Mouse (Mus musculus): Measurements from ENCODE around the gene Bcl11b.

Bcl11b gene

DNA sequence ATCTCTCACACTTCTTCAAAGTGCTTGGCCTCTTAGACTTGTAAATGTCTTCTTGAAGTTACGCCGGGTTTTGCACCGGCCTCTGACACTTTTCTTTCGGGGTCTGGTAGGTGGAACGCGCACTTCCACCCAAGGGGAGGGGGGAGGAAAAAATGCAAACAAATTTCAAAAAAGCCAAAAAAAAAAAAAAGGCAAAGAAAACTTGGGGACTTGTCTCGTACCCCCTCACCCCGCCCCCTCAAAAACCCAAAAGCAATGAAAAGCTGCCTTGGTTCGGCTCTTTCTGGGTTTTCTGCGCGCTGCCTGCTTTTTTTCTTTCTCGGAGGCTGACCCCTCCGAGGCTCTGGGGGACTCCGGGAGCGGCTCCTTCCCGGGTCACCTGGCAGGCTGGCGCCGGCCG lies at the start of gene Bcl11b:
Bcl11b (minus strand) TSS at position 120 of the 400 bp plus-strand sequence.
- no peak for DNase-seq (ENCODE audit: low spot score)

DNA sequence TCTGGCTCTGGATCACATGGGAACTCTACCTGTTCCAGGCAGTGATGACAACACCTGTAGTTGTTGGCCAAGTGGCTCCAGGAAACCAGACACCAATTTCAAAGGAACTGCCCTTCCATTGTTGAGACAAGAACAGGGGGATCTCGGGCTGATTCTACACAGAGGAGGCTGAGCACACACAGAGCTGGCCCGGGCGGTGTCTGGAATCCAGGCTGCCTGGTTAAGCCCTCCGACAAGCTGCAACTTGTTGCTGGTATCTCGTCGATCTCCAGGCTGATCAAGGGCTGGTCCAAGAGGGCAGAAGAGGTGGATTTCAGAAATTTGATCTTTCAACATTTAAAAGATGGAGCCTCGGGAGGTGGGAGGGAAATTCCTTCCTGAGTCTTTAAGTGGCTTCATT lies 47.6 kb upstream of the Bcl11b start:
- no peak for DNase-seq (ENCODE audit: low spot score)

DNA sequence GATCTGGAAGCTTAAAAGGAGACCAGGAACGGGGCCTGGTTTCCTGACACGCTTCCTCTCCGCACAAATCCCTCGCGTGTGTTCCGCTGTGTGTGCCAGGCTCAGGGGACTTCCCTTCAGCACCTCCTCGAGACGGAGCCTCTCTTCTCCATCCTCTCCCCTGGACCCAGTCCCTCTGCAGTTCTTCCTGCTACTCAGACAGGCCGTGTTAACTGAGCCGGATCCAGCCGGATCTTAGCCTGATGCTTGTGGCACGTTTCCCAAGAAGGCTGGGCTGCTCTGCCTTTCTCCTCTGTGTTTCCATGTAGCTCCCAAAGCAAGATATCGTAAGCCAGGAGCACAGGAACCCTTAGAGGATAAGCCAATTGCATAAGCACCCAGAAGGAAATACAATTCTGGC lies 46.2 kb upstream of the Bcl11b start:
- DNase-seq (ENCODE audit: low spot score), result no peak

DNA sequence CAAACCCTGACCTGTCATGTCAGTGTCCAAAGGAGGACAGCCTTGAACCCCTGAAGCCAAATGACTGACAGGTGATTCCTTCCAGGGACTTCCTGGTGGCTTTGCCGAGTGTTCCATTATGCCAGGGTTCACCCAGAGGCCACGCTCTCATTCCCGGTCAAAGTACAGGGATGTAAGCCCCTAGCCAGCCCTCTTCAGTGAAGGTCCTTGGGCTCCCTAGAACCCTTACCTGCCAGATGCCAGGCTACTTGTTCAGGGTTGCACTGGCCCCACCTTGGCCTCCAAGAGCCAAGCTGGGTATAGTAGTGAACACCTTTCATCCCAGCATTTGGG lies 38.8 kb upstream of the Bcl11b start:
- no peak for DNase-seq (ENCODE audit: low spot score)

DNA sequence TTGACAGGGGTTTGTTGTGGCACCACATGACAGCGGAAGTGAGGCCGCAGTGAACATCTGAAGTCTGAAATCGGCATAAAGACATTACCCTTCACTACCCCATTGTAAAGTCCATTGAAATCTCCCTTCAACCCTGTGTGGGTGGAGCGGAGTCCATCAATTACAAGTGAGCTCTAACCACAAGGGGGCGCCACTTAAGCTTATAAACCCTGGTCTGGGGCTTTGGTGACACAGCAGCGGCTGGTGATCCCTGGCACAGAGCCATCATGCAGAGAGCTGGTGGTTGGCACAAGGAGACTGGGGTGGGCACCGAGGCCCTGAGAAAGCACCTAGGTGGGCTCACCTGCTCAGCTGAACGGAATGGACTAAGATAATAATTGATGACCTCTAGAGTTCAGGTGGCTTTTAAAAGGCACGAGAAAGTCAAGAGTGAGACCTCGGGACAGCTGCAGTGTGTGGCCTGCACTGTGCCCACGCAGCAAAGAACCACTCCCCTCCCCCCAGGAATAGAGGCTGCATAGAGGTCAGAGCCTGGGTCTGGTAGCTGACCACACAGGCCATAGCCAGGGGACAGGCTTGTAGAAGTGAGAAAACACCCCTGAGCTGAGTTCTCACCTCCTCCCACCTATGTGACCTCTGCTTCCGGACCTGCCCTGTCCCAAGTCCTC lies 38.3 kb upstream of the Bcl11b start:
- peak; percentile 69 for DNase-seq (ENCODE audit: low spot score)

DNA sequence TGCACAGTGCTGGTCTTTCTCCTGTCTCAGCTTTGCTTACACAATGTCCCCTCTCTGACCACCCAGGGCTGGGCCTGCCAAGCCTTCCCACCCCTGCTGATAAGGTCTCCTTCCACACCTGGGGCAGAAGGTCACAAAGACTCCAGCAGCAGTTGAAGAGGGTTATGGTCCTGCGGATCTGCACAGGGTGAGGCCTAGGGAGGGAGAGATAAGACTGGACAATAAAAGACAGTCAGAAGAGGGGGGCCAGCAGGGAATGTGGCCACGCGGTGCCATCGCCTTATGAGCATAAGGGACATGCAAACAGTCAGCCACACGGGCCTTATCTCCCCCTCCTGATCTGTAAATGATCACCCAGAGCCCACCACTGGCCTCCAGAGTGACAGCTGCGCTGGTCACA lies 34.0 kb upstream of the Bcl11b start:
- no peak for DNase-seq (ENCODE audit: low spot score)

DNA sequence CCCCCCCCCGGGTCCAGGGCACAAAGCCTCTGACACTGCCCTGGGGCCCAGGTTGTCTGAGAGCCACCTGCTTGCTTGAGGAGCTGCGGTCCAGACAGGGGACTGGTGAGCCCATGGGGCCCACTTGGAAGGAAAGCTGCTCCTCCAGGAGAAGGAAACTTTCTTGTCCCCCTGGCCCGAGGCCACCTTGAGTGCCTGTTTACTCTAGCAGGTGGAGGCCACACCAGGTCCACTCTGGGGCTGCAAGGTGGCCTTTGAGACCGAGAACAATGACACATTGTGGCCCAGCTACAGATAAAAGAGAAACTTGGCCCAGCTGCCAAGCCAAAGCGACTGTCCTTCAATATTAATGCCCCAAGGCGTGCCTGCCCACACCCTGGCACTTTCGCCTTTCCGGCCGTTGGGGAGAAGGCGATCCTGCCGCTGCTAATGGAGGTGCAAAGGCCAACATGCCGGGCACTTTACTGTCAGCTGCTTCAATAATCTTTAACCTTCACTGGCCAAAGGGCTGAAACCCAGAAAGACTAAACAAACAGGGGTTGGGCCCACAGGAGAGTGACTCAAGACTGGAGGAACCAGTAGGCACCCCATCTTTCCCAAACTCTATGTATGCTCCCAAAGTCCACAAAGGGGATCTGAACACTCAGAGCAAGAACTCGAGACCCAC lies 32.1 kb upstream of the Bcl11b start:
- DNase-seq (ENCODE audit: low spot score), result no peak

DNA sequence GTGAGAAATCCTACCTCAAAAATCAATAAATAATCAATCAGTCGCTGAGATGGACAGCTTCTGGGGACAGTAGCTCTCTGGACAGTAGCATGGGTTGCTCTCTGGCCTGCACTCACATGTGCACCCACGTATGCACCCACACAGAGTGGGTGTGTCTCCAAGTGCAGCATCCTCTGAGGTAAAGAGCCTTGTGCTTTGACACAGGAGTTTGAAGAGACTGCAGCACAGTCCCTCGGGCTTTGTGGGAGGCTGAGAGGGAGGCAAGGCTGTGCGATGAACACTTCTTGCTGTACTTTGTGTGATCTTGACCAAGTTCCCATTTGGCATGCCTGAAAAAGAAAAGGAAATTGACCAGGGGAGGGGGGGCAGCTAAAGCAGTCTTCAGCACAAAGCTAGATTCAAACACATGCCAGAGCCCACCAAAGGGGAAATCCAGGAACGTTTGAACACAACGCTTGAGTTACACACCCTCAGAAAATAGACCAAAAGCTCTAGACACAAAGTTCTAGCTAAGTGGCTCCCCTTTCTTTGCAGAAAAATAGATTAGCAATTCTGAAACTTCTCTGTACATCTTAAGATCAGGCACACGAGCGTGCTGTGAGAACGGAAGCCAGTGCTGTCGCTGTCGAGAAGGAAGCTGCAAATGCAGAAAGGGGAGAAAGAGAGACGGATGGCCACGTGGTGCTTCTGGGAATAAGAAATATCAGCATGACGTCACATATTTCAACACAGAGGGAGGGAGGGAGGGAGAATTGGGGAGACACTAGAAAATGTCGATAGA lies 19.6 kb upstream of the Bcl11b start:
- DNase-seq (ENCODE audit: low spot score), result no peak

DNA sequence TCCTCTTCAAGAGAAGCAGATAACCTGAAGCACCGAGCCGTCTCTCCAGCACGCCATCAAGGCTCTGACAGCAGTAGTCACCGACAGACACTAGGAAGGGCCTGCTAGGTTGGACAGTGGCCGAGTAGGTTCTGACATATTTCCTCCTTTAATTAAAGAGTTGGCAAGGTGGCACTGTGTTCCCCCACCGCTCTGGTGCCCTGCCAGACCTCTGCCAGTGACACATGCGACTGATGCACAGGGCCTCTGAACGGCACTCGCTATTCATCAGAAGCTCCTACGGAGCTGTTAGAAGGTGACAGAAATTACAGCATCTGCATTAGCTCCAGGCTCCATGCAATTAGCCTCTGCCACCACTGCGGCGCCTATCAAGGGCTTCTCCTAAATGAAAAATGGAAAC lies 8.6 kb upstream of the Bcl11b start:
- DNase-seq (ENCODE audit: low spot score), result no peak

DNA sequence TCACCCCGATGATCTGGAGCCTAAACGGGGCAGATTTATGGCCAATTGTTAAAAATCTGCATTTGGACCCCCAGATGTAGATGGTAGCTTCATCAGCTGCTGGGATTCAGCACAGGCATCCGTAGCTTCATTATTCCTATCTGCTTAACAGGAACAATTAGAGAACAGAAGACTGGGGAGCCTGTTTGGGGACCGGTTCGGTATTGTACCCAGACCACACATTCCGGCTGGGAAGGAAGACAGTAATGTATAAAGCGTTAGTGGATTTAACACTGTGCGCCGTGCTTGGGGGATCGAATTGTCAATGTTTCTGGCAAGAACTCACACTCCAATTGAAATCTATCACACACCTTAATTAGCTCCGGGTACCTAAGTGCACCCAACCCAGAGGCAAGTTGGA lies 6.9 kb upstream of the Bcl11b start:
- DNase-seq (ENCODE audit: low spot score), result no peak

DNA sequence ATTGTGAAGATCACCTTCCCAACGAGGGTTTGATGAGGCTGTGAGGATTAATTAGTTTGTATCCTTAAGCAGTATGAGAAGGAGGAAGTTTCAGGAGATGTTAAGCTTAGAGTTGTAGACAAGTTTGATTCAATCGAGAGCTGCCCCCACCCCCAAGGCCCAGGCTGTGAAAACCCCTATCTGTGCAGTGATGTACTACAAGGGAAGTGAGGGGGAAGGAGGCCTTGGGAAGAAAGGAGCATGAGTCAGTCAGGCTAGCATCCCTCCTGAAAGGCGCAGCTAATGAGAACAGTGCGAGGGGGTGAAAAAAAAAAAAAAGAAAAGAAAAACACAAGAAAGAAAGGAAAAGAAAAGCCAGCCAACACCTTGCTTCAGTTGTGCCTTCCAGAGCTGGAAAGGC lies 5.8 kb upstream of the Bcl11b start:
- DNase-seq (ENCODE audit: low spot score), result no peak

DNA sequence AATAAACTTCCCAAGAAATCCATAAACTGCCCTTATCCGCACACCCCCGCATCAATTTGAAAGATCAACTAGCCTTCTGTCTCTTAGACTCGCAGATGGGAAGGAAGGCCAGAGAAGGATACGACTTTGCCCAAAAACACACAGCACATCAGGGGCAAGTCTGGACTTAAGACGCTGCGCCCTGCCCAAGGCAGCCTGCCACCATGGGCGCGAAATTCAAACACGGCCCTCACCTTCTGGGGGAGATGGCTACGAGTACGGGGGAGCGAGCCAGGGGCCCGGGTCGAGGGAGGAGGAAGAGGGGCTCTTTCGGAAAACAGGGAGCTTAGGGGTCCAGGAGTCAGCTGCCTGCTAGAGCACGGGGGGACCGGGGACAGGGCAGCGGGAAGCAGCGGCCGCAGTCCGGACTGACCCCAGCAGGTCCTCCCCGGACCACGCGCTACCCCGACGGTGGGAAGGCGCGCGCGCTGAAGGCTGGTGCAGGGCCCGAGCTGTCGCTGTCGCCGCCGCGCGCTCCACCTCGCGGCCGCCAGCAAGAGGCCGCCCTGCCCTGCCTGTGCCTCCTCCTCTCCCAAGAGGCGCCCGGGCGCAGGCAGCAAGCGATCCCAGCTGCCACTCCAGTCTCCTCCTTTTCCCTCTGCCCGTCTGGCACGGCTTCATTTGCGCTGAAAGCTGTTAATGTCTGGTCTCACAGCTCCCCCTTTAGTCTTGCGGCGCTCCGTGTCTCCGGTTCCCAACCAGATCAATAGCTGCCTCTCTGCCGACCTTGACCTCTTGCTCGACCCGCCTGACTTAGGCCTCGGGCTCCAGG lies 2.6 kb upstream of the Bcl11b start:
- no peak for DNase-seq (ENCODE audit: low spot score)

DNA sequence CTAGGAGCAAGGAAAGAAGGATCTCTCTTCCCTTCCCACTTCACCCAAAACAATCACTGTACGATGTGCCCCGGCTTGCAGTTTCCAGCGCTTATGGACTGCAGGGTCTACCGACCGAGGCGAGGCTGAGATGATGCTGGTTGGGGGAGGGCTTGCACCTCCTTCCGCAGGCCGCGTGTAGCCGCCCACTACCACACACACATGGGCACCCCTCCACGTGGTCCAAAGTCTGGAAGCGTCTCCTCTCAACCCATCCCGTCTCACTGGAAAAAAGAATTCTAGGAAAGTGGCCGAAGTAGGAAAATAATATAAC lies 2.0 kb upstream of the Bcl11b start:
- no peak for DNase-seq (ENCODE audit: low spot score)

DNA sequence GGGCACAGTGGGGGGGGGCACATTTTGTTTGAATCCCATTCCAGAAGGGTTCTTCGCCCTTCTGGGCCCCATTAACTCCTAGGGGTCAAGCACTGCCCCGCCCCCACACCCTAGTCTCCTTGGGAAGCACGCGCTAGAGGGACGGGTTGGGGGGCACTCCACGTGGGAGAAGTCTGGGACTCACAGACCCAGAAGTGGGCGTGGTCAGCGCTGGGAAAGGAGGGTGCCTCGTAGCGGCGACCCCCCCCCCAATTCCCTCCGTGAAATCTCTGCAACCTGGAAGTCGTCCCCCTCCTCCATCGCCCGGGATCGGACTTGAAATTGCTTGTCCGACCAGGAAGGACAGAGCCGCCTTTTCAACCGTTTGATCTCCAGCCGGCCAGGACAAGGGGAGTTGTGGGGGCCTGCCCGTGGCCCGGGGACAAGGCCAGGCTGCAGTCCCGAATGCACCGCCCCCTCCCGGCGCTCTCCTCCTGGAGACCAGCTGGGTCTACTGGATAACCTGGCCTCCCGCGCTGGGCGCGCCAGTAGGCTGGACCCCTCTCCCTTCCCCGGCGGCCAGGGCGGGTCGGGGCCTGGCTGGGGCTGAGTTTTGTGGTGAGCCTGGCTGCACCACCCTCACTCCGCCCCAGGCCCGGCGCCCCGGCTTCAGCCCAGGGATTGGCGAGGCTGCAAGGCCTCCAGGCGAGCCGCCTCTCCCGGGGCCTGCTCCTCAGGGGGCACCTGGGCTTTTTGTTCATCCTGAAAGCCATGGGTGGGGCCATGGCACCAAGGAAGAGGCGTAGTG lies 1.5 kb upstream of the Bcl11b start:
- DNase-seq (ENCODE audit: low spot score), result no peak

DNA sequence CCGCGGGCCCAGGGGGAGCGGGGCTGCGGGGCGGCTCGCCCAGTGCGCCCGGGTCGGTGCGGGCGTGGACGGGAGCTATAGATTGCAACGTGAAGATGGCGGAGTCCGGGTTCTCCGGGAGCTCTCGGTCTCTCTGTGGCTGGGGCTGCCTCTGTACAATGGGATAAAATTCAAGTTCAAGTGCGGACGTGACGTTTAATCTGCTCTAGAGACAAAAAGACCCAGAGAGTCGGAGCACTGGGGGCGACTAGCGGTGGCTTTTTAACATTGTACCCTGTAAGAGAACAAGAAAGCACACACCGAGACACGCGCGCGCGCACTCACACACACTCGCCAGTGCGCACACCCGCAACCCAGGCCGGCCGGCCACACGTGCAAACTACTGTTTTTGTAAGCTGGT lies 526 bp upstream of the Bcl11b start:
- DNase-seq (ENCODE audit: low spot score), result peak; percentile 42

DNA sequence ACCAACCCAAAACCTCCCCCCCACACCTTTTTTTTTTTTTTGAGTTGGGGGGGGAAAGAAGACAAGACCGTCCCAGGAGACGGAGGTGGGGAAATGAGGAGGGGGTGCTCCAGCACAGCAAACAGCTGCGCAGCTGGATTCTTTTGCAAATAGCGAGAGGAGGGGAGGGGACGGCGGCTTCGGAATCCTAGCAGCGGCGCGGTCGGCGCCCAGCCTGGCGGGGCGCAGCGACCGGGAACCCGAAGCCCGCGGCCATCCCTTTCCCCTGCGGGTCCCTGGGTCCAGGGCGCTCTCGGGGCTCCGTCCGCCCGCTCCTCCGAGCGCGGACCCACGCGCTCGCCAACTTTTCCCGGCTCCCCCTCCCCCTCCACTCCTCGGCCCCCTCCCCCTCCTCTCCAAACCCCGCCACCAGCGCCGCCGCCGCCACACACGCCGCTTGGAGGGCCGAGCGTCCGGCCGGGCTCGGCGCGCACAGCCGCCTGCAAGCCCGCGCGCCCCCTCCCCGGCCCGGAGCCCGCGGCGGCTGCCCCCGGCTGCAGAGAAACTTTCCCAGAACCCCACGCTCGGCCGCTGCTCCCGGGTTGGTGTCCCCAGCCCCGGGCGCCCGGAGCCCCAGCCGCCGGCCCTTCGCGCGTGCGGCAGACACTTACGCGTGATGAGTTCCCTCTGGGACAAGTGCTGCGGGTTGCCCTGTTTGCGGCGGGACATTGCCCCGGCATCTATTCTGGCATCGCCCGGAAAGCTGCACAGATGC lies 789 bp downstream of the Bcl11b start:
- no peak for DNase-seq (ENCODE audit: low spot score)

DNA sequence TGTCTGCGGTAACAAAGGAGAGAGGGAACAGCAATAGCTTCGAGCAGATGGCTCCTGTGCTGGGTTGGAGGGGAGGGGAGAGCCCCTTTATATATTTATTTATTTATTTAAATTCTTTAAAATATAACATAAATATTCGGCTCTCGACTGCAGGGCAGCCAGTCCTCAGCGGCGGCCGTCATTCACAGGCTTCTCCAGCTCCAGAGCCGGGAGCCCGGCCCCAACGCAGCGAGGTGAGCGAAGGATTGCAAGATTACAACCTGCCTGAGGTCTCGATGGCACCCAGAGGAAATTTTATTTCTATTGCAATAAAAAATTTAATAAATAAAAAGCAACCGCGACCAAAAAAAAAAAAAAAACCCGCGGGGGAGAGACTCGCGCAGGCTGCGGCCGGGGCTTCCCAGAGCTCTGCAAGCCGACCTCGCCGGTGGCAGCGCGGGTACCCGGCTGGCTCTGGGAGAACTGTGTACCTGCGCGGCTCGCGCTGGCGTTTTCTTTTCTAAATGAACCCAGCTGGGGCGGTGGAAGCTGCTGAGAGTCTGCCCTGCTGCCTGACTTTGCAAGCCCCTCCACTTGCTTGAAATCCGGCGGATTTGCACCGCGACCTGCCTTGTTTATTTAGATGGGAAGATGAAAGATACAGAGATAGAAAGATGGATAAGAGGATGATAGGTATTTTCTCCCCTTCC lies 1.6 kb downstream of the Bcl11b start:
- no peak for DNase-seq (ENCODE audit: low spot score)

DNA sequence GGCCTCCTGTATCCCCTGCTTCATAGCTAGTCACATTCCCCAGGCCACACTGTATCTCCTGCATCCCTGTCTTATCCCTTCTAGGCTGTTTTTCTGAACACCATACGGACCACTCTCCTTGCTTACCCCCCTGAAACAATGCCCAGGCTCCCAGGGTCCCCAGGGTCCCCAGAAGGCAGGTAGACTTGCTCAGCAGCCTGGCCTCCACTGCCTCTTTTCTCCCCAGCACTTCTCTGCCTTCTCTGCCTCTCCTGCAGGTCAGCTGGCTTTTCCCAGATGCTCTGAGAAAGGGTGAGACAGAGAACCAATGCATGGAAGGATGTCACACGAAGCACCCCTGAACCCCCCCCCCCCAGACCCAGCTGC lies 2.7 kb downstream of the Bcl11b start:
- no peak for DNase-seq (ENCODE audit: low spot score)

DNA sequence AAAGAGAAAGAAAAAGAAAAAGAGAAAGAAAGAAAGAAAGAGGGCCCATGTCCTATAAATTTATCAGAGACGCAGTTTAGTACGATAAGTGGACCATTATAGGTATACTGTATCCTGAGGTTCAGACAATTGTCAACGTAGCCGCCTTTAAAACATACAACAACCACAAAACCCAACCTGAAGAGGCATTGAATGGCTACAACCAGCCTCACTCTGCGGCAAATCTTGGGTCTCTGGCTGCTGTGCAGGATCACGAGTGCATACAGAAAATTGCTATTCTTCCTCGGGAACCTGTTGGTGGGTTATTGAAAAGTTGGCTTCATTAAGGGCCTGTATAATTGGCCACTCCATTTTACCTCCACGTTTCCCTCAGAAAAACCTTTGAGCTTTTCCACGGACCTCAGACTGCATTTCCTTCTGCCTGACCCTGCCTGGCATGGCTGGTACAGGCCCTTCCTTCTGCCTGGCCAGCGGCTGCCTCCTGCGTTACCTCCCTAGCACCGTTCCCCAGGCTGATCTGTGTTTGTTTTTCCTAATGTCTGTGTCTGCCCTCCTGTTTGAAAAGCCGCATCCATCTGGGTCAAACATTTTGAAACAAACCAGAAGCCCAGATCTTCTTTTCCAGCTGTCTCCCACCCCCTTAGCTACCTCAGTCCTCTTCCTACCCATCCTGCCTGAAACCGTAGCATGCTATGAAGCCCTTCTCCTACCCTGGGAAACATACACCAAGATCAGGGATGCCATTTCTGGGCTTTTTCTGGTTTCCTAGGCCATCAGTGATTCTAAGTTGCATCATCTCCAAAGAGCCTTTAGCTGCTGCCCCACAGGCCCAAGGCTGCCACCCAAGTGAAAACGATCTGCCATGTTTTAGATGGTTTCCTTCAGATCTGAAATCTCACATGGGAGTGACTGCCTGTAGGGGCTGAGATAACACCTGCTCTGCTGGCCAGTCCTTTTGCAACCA lies 3.4 kb downstream of the Bcl11b start:
- no peak for DNase-seq (ENCODE audit: low spot score)

DNA sequence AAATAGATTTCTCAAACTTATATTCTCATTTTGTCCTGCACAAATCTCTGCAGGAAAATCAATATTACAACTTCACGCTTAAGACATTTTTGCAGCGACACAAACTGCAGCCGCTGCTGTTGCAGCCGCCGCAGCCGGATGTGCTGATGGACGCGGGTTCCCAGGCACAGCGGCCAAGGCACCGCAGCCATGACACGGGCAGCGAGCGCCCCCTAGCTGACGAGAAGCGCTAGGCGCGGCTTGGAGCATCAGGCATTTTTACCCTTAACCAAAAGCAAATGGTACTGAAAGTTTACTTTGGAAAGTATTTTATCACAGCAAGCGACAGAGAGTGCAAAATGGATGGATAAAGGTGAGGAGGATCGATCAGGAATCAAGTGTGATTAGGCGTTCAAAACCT lies 4.7 kb downstream of the Bcl11b start:
- DNase-seq (ENCODE audit: low spot score), result peak; percentile 65
